Mouse (Mus musculus) bone marrow macrophage, adult 2 months (primary cell): ENCODE results near the gene Dcaf7. TPM values are rescaled to one million over a fixed set of nuclear protein-coding genes. Genes with fewer than 3 reads are reported as not detected.
A peak's percentile ranks its signal among the peaks of the same experiment; 100 is the strongest.

Source experiments
- H3K27ac ChIP-seq: 2 replicates; pipeline ENCODE4 v1.5.1; 2012; ENCODE audit warnings: low read depth, low read length; ENCODE audit not compliant: insufficient read depth
- H3K4me1 ChIP-seq: 2 replicates; pipeline ENCODE4 v1.6.1; 2012; ENCODE audit warnings: low read length; ENCODE audit not compliant: control insufficient read depth, insufficient read depth
- H3K4me3 ChIP-seq: 2 replicates; pipeline ENCODE4 v1.5.1; 2012; ENCODE audit warnings: mild to moderate bottlenecking, low read length, moderate library complexity; ENCODE audit not compliant: insufficient read depth
- CTCF ChIP-seq: IDR thresholded peaks from 2 replicates; pipeline ENCODE4 v1.5.1; 2012; ENCODE audit warnings: low read depth, mild to moderate bottlenecking, low read length, moderate library complexity
- POLR2A ChIP-seq: IDR thresholded peaks from 2 replicates; pipeline ENCODE4 v1.6.1; 2012; ENCODE audit warnings: mild to moderate bottlenecking, low read depth, low read length, borderline replicate concordance
- polyA plus RNA-seq: library from polyadenylated mRNA; stranded (reverse); fragments of >200 nt; gene quantifications from 2 replicates; pipeline ENCODE4 v1.2.4, GENCODE M21; 2012; ENCODE audit not compliant: missing spikeins, insufficient read depth, insufficient read length

Gene Dcaf7
- polyA plus RNA-seq: 48.8 and 55.3 TPM in 2 replicates

DNA sequence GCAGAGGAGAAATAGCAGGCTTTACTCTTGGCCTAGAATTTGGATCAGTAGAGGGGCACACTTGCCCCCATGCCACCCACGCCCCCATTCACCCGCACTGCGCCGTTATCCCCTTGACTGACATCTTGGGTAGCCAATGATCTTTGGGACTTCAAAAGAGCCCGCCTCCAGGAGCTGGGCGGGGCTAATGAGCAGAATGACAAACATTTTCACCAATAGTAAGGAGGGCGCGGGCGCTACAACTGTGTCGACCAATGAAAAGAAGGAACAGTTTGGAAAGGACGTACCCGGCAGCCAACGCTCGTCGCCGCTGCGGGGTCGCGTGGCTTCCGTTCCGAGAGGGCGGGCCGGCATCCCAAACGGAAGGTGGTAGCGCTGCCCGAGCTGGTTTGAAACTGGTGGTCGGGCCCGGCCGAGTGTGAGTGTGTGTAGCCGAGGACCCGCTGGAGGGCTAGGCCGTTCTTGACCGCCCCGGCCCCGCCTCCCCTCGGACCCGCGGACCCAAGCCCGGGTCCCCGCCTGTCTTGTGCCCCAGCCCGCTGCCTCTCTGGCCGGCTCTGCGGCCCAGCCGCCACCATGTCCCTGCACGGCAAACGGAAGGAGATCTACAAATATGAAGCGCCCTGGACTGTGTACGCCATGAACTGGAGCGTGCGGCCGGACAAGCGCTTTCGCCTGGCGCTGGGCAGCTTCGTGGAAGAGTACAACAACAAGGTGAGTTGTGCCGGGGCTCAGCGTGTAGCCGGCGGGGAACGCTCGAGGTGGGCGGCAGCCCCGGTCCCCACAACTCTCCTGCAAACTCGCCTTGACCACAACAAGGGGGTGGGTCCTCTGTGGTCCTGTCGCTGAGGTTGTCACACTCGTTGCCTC lies at the start of gene Dcaf7:
Dcaf7 (plus strand) TSS at position 325 of the 870 bp plus-strand sequence.
- TF ChIP-seq CTCF (no peak), POLR2A (no peak)
- H3K4me1 ChIP-seq: peaks cover 14% of the 10 kb centered on the region
- H3K27ac ChIP-seq: peak within 1 kb of the TSS; percentile 44
- H3K4me3 ChIP-seq: peak within 1 kb of the TSS; percentile 89

DNA sequence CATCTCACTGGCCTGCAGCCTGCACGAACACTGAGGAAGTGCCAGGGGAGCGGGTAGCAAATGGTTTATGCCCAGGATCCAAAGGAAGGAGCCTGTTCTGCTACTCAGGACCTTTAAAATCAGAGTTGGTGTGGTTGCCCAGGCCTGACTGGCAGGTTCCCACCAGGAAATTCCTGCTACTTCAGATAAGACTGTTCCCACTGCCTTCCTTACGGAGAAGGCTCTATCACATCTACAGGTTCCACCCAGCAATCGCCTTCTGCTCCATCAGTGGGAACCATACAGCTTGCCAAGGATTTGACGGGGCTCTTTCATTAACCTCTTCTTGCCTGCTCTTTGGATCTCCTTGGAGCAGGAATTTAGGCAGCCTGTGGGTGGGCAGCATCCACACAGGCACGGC lies 49.2 kb upstream of the Dcaf7 start:
- peaks cover 6% of the 10 kb centered on the region for H3K4me1 ChIP-seq
- H3K4me3 ChIP-seq: no peak overlapping the region
- TF ChIP-seq CTCF: no peak
- no peak for TF ChIP-seq POLR2A
- H3K27ac ChIP-seq: no peak overlapping the region

DNA sequence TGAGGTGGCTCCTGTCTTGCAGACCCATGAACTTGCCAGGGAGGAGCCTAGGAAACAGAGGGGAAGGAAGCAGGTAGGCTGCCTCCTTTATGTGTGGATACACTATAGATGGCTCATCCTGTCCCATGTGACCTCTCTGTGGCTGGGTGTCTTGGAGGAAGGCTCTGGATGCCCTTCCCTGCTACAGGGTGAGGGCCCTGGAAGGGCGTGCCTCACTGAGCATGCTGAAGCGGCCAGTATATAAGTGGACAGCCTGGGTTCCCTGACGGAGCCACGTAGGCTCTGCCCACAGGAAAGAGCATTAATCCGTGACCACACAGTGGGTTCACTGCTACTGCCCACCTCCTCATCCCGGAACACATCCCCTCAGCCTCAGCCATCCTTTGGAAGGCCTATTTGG lies 47.2 kb upstream of the Dcaf7 start:
- no peak for TF ChIP-seq POLR2A
- TF ChIP-seq CTCF: no peak
- no peak overlapping the region for H3K4me3 ChIP-seq
- H3K27ac ChIP-seq: no peak overlapping the region
- H3K4me1 ChIP-seq: peaks cover 6% of the 10 kb centered on the region

DNA sequence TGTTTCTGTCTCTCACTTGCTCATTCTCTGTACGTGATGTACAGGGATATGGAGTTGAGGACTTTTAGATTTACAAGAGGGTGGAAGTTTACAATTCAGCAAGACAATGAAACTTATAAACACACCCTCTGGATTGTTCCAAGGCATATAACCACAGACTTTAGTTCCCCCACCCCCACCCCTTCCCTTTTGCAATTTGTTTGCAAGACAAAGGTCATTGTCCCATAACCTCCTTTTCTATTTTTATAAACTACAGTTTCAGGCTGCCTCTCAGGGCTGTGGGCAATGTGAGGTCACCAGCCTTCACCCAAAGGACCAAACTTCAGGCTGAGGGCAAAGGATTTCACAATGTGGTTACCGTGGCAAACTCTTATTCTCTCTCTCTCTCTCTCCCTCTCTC lies 46.4 kb upstream of the Dcaf7 start:
- TF ChIP-seq CTCF (no peak), POLR2A (no peak)
- Histone ChIP-seq H3K27ac (no peak overlapping the region), H3K4me1 (peaks cover 6% of the 10 kb centered on the region), H3K4me3 (no peak overlapping the region)

DNA sequence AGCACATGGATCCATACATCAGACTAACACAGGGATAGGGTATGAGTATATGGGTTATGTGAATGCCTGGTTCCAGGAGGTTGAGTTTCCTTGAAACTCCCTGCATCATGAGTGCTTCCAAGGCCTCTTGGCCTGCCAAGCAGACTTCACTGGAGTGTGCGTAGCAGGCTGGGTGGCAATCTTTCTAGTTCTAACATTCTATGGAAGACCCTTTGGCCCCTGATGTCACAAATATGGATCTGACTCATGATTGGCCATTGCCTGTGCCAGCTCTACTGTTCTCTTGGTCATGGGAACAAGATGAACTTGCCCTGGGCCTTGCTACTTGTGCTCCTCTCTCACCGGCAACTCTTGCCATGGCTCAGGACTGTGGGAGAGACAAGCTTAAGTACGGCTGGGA lies 42.3 kb upstream of the Dcaf7 start, which contains the start of gene Ace3:
Ace3 (plus strand) TSS at position 301 of the 400 bp plus-strand sequence.
- Histone ChIP-seq H3K4me3 (no peak within 1 kb of the TSS), H3K4me1 (peaks cover 6% of the 10 kb centered on the region), H3K27ac (no peak within 1 kb of the TSS)
- TF ChIP-seq POLR2A (no peak), CTCF (no peak)

DNA sequence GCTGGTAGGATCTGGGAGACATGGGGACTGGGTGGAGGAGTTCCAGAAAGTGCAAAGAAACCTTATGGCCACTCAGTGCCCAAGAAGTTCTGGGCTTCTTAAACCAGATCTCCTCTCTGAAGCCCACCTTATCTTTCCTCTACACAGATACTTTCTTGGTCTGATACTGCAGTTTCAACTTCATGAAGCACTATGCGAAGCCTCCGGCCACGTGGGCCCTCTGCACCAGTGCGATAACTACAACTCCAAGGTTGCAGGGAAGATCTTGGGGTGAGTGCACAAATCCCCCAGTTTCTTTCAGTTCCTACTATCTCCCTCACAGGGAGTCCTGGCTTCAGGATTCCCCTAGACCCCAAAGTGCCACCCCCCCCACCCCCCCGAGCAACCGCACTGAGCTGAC lies 36.6 kb upstream of the Dcaf7 start:
- TF ChIP-seq CTCF: no peak
- TF ChIP-seq POLR2A: no peak
- Histone ChIP-seq H3K27ac (no peak overlapping the region), H3K4me1 (no peaks in the 10 kb centered on the region), H3K4me3 (no peak overlapping the region)

DNA sequence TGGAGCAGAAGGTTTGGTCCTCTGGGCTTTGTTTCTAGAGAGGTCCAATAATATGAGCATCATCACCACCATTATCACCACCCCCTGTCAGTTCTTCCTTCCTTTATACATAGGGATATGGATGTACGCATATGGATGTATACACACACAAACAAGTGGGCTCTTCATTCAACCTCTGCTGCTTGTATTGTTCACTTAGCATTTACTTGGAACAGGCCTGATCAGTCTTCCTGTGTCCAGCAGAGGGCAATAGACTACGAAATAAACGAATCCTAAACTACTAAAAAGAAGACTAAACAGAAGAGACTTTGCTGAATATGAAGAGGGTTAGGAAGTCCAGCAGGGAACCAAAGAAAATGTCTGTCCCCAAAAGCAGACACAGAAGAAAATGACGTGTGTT lies 35.0 kb upstream of the Dcaf7 start:
- Histone ChIP-seq H3K27ac (no peak overlapping the region), H3K4me3 (no peak overlapping the region), H3K4me1 (no peaks in the 10 kb centered on the region)
- no peak for TF ChIP-seq CTCF
- no peak for TF ChIP-seq POLR2A

DNA sequence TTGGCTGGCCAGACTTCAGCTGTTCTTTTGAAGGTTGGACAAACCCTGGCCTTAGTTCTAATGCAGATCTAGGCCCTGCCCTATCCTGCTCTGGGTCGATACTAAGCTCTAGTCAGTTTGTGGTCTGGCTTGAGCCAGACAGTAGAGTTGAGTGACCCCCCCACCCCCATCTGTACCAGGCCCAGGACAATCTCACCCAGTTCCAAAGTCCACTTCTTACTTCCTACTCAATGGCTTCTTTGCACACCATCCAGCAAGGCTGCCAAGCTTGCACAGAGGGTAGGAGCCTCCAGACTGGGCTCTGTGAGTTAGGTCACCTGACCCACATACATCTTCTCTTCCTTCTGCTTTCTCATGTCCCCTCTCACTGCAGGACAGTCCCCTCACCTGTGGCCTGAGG lies 32.1 kb upstream of the Dcaf7 start:
- TF ChIP-seq POLR2A: no peak
- TF ChIP-seq CTCF: no peak
- Histone ChIP-seq H3K4me1 (no peaks in the 10 kb centered on the region), H3K27ac (no peak overlapping the region), H3K4me3 (no peak overlapping the region)

DNA sequence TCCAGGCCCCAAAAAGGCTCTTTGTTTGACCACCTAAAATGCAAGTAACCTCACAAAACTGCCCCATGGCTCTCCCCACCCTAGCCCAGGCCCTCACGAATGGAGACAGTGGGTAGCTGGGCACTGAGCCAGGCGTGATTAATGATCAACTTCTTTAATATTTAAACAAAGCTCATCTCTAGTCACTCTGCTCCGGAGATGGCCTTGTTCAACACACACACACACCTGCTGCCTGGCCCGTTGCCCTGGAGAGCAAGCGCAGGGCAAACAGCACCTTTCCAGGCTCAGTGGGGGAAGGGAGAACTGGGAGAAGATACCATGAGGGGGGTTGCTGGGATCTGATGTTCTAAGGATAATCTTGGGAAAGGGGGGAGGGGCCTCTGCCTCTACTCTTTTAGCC lies 30.7 kb upstream of the Dcaf7 start:
- TF ChIP-seq CTCF: no peak
- no peak for TF ChIP-seq POLR2A
- Histone ChIP-seq H3K4me3 (no peak overlapping the region), H3K4me1 (no peaks in the 10 kb centered on the region), H3K27ac (no peak overlapping the region)

DNA sequence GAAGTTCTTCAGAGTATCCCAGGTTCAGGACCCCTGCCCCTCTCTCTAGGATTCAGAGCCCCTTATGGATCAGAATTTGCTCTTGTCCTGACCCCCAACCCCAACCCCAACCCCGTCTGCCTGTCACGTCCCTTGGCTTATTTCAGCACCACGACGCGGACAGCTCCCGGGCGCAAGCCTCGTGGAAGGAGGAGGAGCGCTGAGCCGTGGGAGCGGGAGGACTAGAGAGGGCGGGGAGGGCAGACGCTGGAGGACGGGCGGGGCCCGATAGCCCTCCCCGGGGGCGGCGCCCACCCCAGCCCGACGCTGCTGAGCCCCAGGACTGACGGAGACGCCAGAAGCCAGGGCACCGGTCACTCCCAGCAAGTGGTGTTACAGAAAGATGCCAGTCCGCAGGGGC lies 28.9 kb upstream of the Dcaf7 start, which contains the start of gene Kcnh6:
Kcnh6 (plus strand) TSS at position 304 of the 400 bp plus-strand sequence.
- TF ChIP-seq POLR2A: no peak
- TF ChIP-seq CTCF: no peak

More for the DNA sequence above, 28.9 kb upstream of the Dcaf7 start, which contains the start of gene Kcnh6:
- Histone ChIP-seq H3K27ac (no peak within 1 kb of the TSS), H3K4me1 (no peaks in the 10 kb centered on the region), H3K4me3 (no peak within 1 kb of the TSS)
